Mouse (Mus musculus) c-Kit-positive CD71-negative TER-119-negative erythroid progenitor cells, embryonic 14.5 days (primary cell): ENCODE measurements around the gene Man1c1.

ENCODE experiments used
- DNase-seq: peaks from one replicate; pipeline ENCODE4 v3.0.0-alpha.2; 2013; ENCODE audit warnings: low read depth

The Man1c1 gene

GRCm38 (mm10) chr4:134579212-134579611, 124.9 kb downstream of the Man1c1 start:
- DNase-seq, result no peak

GRCm38 (mm10) chr4:134578407-134578806, 125.7 kb downstream of the Man1c1 start:
- DNase-seq, result no peak

GRCm38 (mm10) chr4:134577281-134577680, 126.8 kb downstream of the Man1c1 start:
- DNase-seq, result no peak

DNA sequence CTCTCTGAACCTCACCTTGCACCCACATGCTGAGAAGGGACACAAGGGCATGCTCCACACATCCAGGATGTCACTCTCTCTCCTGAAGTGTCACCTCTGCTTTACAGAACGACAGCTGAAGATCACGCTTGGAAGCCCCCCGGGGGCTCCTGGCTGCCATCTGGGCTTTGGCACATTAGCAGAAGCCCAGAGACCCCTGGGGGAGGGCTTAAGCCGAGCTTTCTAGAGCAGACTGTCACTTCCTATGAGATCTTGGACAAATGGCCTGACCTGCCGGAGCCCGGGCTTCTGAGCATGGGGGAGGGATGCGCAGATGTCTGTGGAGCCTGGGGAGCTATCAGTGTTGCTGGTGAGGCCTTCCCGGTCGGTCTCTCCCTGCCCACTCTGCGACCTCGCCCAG, 128.6 kb downstream of the Man1c1 start:
- DNase-seq, result no peak

- DNase-seq, result no peak
These were observed 131.4 kb downstream of the Man1c1 start for GRCm38 (mm10) chr4:134572449-134573300.

GRCm38 (mm10) chr4:134570704-134571451, 133.2 kb downstream of the Man1c1 start:
- no peak for DNase-seq

DNA sequence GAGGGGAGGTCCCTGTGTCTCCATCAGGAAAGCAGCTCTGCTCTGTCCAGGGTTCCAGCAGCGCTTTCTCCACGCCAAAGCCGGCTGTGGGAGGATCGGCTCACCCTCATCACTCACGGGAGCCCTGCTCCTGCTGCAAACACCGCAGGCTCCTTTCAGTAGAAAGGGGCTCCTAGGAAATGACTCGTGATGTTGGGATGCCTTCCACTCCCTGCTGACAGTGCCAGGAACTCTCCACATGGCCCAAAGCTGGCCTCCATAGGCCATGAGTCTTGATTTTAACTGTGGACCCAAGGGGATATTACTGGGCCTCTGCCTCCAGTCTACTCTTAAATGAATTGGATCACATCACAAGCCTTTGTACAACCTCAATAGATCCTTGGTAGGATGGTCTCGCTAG, 134.3 kb downstream of the Man1c1 start:
- DNase-seq, result no peak

GRCm38 (mm10) chr4:134569205-134569604, 134.9 kb downstream of the Man1c1 start:
- DNase-seq, result no peak

- no peak for DNase-seq
These were observed 136.5 kb downstream of the Man1c1 start for GRCm38 (mm10) chr4:134567377-134568226.

DNA sequence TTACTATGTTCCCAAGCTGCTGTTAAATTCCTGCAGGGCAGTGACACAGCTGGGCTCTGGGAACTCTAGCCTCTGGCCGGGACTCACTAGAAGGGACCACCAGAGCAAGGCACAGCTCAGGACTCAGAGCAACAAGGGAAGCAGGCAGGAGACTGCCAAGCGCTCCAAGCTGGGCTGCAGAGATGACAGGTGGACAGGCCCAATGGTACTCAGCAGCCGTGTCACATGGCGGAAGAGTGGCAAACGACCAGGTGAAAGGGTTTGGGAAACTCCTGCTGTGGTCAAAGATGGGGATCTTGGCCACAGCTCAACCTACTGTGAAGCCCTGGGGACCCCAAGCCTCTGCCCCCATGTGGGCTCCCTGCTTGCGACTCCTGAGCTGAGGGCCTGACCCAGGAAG, 140.0 kb downstream of the Man1c1 start:
- no peak for DNase-seq

DNA sequence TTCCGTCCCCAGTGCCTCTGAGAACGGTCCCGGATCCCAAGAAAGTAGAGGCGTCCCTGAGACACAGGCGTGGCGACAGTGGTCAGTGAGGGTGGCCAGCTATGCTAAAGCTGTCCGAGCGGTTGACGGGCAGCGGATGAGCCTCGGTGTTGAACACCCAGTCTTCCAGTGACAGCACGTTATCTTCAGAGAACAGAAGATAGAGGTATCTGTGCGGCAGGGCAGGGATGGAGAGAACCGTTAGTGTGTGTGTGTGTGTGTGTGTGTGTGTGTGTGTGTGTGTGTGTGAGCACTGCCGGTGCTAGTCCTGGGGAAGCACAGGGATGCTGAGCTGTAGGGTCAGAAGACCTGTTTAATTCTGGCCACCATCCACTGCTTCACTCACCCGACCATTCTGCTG, 140.5 kb downstream of the Man1c1 start:
- no peak for DNase-seq

DNA sequence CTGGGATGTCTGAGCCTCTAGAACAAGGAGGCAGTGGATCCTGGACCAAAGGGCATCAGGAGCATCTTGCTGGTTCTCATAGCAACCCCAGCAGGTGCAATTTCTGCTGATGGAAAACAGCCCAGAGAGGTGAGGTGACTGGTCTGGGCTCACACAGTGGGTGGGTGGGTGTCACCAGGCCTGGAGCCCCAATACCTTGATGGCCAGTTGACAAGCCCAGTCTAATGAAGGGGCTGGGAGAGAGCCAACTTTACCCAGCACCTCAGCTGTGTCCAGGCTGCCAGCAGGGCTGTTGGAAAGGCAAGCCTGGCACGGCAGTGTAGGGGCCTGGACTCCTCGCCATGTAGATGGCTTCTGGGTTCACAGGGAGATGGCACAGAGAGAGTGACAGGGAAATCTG, 142.1 kb downstream of the Man1c1 start:
- DNase-seq, result no peak

DNA sequence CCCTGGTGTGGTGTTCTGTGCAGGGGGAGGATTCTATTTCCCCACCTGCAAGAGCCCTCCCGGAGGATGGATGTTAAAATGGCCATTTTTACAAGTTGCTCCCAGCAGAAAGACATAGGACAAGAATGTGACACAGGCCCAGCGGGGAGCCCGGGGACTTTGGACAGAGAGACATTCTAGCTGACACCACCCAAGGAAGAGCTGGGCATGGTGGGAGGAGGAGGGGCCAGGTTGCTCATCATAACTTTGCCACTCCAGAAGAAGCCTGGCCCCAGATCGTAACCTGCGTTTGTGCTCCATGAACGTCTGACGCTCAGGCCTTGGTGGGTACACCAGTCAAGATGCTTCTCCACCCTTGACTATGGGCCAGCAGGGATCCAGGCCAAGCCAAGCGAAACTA, 143.4 kb downstream of the Man1c1 start:
- no peak for DNase-seq

DNA sequence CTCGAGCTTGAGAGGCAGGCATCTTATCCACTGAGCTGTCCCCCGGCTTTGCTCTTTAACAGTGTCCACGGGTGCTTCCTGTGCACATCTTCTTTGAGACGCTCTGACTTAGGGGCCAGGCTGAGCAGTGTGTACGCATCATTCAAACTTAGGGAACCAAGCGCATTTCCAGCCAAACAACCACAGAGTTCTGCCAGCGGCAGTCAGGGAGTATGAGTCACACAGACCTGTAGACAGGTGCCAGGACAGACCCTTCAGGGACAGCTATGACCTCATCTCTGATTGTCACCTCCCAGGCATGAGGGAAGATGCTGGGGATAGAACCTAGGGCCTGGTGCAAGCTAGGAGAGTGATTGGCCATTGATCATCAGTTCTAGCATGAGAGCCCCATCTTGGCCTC, 144.9 kb downstream of the Man1c1 start:
- DNase-seq, result peak; percentile 46

DNA sequence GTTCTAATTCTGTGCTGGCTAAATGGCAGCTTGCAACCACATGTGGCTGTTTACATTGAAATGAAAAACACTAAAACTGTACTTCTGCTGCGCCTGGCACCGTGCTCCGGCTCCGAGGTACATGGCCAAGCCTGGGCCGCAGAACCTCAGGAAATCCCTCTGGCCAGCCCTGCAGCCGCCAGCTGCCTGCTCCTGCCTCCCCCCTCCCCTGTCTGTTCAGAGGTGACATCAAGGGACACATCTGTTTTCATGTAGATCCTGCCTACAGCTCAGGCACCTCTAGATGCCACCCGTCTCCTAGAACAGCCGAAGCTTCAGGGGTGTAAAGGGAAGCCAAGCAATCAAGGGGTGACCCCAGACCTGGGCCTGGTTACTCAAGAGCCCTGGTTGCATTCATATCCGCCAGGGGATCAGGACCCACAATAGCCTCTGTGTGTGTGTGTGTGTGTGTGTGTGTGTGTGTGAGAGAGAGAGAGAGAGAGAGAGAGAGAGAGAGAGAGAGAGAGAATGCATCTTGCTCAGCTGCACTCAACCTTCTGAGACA, 145.4 kb downstream of the Man1c1 start:
- no peak for DNase-seq

DNA sequence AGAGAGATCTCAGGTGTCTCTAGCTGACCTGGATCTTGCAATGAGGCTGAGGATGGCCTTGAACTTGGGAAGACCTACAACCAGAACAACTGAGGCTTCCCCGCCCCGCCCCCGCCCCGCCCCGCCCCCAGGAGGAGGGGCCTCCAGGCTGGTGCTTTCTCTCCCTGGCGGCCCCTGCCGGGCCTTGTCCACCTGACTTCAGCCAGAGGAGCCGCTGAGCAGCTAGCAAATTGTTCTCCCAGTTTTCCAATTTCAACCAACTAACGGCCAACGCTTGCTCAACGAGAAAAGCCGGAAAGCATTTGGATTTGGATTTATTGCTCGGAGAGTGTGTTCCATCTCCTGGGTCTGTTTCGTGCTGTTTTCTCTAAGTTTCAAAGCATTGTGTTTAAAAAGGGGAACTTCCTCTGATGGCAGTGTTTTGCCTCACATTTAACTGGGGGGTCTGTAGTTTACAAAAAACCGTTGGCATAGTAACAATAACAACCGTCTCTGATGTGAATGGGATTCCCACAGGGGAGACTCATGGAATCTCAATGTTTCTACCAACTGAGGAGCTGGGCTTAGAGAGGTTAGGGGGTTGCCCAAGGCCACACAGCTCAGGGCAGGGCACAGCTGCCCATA, 146.4 kb downstream of the Man1c1 start:
- no peak for DNase-seq

DNA sequence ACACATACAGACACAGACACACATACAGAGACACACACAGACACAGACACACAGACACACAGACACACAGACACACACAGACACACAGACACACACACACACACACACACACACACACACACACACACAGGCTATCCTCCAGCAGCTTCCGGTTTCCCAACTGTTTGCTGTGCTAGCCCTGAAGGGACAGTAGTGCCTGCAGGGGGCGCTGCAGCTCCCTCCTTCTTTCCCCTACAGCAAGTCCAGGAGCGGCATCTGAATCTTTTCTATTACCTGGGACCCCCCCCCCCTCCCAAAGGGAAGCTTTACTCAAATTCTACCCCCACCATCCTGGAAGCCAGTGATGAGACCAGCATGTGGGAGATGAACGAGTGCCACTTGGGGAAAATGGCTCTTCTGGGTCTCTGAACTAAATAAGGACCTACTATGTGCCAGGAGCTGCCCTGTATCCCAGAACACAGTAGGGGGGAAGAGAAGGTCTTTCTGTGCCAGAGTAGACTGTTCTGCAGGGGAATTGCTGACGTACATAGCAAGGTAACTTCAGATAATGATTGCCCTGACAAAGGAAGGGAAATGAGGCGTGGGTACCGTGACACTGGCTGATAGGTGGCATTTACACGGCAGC, 148.0 kb downstream of the Man1c1 start:
- no peak for DNase-seq

- DNase-seq, result no peak
These were observed 150.5 kb downstream of the Man1c1 start for GRCm38 (mm10) chr4:134553631-134554030.

DNA sequence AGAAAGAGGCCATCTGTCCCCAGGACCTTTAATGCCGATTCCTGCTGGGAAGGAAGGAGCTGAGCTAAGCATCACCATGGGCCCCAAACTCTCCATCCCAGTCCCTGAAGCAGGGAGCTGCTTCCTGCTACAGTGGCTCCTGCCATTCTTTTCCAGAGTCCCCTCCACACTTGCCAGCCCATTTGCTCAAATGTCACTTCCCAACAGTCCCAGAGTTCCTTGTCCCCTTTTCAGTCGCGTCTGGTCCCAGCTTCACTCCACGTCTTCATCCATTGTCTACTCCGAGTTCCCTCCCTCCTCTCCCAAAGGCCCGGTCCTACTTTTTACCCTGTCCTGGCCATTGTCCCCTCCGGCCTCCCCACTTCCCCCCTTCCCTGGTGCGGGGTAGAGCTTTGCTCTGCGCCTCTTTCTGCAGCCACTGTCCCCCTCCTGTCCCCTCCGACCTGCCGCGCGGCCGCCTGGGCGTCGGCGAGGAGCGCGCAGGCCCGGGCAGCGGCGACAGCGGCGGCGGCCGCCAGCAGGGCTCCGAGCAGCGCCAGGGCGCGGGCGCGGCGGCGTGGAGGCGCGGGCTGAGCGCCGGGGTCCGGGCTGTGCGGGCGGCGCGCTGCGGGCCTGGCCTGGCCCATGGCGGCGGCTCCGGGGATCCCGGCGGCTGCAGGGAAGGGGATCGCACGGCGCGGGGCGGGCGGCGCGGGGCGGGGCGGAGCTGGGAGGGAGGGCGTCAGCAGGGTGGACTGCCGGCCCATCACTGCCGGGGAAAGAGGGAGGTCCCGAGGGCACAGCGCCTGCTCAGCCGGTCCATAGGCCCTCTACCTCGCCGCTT, 152.4 kb downstream of the Man1c1 start, which contains the start of gene Selenon:
Gene Selenon, minus strand, starts transcription at position 673 of the 823 bp plus-strand sequence.
- no peak for DNase-seq

- no peak for DNase-seq
These were observed 154.2 kb downstream of the Man1c1 start for GRCm38 (mm10) chr4:134549899-134550298.
